Mouse (Mus musculus) MN1 (cell line): ENCODE measurements at regions not wholly inside any gene's neighbourhood (a gene's known extent, or its start where the extent isn't known, plus 50 kb on each side); places are given as distances from the start of the nearest gene placed in this dataset.
A peak's percentile ranks its signal among the peaks of the same experiment; 100 is the strongest.

Experiments
- DNase-seq: peaks from one replicate; pipeline ENCODE4 v3.0.0-alpha.2; 2016; ENCODE audit warnings: low spot score

- no peak for DNase-seq
These were observed 202.7 kb upstream of the Igfbp7 start for GRCm38 (mm10) chr5:77610496-77610895.

GRCm38 (mm10) chr5:77594719-77595118, 186.9 kb upstream of the Igfbp7 start:
- DNase-seq: no peak

- DNase-seq: no peak
These were observed 181.4 kb upstream of the Igfbp7 start for GRCm38 (mm10) chr5:77589252-77589651.

- no peak for DNase-seq
These were observed 173.9 kb upstream of the Igfbp7 start for GRCm38 (mm10) chr5:77581702-77582101.

GRCm38 (mm10) chr5:77581106-77581638, 173.3 kb upstream of the Igfbp7 start:
- DNase-seq: peak; percentile 34

- peak; percentile 54 for DNase-seq
These were observed 172.2 kb upstream of the Igfbp7 start for GRCm38 (mm10) chr5:77579826-77580745.

- no peak for DNase-seq
These were observed 169.0 kb upstream of the Igfbp7 start for GRCm38 (mm10) chr5:77576881-77577280.

- DNase-seq: no peak
These were observed 167.9 kb upstream of the Igfbp7 start for GRCm38 (mm10) chr5:77575780-77576179.

GRCm38 (mm10) chr5:77570364-77570763, 162.5 kb upstream of the Igfbp7 start:
- peak; percentile 60 for DNase-seq

- no peak for DNase-seq
These were observed 160.3 kb upstream of the Igfbp7 start for GRCm38 (mm10) chr5:77568121-77568520.

GRCm38 (mm10) chr5:77552580-77552979, 144.7 kb upstream of the Igfbp7 start:
- DNase-seq: no peak

- DNase-seq: peak; percentile 54
These were observed 144.2 kb upstream of the Igfbp7 start for GRCm38 (mm10) chr5:77552081-77552480.

GRCm38 (mm10) chr5:77546001-77546620, 138.3 kb upstream of the Igfbp7 start:
- no peak for DNase-seq

- DNase-seq: no peak
These were observed 124.6 kb upstream of the Igfbp7 start for GRCm38 (mm10) chr5:77532261-77533015.

- no peak for DNase-seq
These were observed 122.5 kb upstream of the Igfbp7 start for GRCm38 (mm10) chr5:77530376-77530775.

- no peak for DNase-seq
These were observed 109.4 kb upstream of the Igfbp7 start for GRCm38 (mm10) chr5:77517252-77517651.

- DNase-seq: no peak
These were observed 107.6 kb upstream of the Igfbp7 start for GRCm38 (mm10) chr5:77515448-77515847.

- DNase-seq: no peak
These were observed 94.8 kb upstream of the Igfbp7 start for GRCm38 (mm10) chr5:77502684-77503083.

- no peak for DNase-seq
These were observed 92.2 kb upstream of the Igfbp7 start for GRCm38 (mm10) chr5:77499949-77500460.

GRCm38 (mm10) chr5:77494601-77495000, 86.8 kb upstream of the Igfbp7 start:
- no peak for DNase-seq

GRCm38 (mm10) chr5:77488969-77489368, 81.1 kb upstream of the Igfbp7 start:
- no peak for DNase-seq
